Mouse (Mus musculus): ENCODE measurements around the gene H2afy2.

DNA sequence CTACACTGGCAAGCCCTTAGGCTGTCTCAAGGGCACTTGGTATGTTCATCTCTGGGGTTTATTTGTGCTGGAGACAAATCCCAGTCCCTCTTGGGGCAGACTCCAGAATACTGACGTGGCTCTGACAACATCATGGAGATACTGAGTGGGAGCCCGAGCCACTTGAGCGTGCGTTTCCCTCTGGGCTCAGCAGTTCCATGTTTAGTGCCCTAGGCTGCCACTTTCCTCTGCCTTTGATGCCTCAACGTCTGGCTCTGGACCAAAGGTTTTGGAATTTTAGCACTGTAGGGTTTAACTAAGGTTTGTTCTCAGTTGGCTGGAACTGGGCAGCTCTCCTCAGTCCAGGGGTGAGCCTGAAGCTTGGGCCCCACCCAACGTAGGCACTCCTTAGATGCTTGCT, 60.7 kb downstream of the H2afy2 start:
- TF ChIP-seq CTCF (IDR thresholded peaks at IDR 0.05; ENCODE audit: low read depth) (no peak), EP300 (IDR thresholded peaks at IDR 0.05; ENCODE audit: low read depth) (no peak)
